Mouse (Mus musculus): Measurements from ENCODE around the gene Slc34a3.

DNA sequence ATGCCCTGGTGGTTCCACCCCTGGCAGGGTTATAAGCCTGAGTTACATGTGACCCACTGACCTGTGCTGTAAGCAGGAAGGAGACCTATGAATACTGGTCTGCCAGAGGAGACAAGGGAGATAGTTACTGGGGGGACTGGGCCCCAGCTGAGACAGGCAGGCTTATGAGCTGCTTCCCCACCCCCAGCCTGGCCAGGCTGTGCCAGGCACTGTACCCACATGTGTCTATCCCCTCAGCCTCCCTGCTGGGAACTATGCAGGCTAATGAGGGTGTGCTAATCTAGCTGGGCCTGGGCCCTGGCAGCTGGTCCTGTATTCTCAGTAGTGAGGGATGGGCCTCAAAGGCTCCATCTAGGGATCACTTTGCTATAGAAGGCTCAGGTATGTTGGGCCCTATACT, 33.1 kb upstream of the Slc34a3 start:
- TF ChIP-seq POLR2A (IDR thresholded peaks at IDR 0.05; ENCODE audit: borderline replicate concordance, extremely low read depth, low read depth, low read length), result no peak
- TF ChIP-seq CTCF (IDR thresholded peaks at IDR 0.05; ENCODE audit: insufficient read depth, low read length), result no peak

All from lung, adult 2 months (tissue).